Mouse (Mus musculus) hindbrain, embryonic 13.5 days (tissue): Measurements from ENCODE around the gene Gramd4. TPM values are rescaled to one million over a fixed set of nuclear protein-coding genes. Genes with fewer than 3 reads are reported as not detected.
"Not testable (repeated sequence)": the region's sequence is repeated elsewhere in the genome, so short reads cannot be mapped to it uniquely, and the experiment has no call there.

ENCODE experiments used
- ATAC-seq: fragments of 200-750 bp; cut with Nextera tagmentation; 2 replicates; pipeline ENCODE4 v1.8.0; 2017; ENCODE audit warnings: moderate TSS enrichment; ENCODE audit not compliant: low FRiP score
- H3K27ac ChIP-seq: fragments of 300-500 bp; sonication (generic); 2 replicates; pipeline ENCODE4 v1.5.1; 2015; ENCODE audit warnings: inconsistent platforms, mild to moderate bottlenecking, moderate library complexity
- H3K27me3 ChIP-seq: fragments of 300-500 bp; sonication (generic); 2 replicates; pipeline ENCODE4 v1.6.1; 2015; ENCODE audit warnings: mild to moderate bottlenecking, inconsistent platforms
- H3K36me3 ChIP-seq: fragments of 300-500 bp; sonication (generic); 2 replicates; pipeline ENCODE4 v1.6.1; 2015; ENCODE audit warnings: mild to moderate bottlenecking, inconsistent platforms
- H3K4me1 ChIP-seq: fragments of 300-500 bp; sonication (generic); replicated peaks from 2 replicates; pipeline ENCODE4 v1.6.1; 2015; ENCODE audit warnings: inconsistent platforms
- H3K4me2 ChIP-seq: fragments of 300-500 bp; sonication (generic); 2 replicates; pipeline ENCODE4 v1.6.1; 2015; ENCODE audit warnings: inconsistent platforms, mild to moderate bottlenecking, moderate library complexity
- H3K4me3 ChIP-seq: fragments of 300-500 bp; sonication (generic); 2 replicates; pipeline ENCODE4 v1.5.1; 2015; ENCODE audit warnings: mild to moderate bottlenecking, inconsistent platforms
- H3K9ac ChIP-seq: fragments of 300-500 bp; sonication (generic); 2 replicates; pipeline ENCODE4 v1.6.1; 2015; ENCODE audit warnings: mild to moderate bottlenecking, inconsistent platforms
- H3K9me3 ChIP-seq: fragments of 300-500 bp; sonication (generic); 2 replicates; pipeline ENCODE4 v1.6.1; 2016; ENCODE audit warnings: inconsistent platforms
- WGBS: fragments of 180-500 bp; shearing (Covaris S2); methylation state at CpG from one replicate; pipeline ENCODE4 v1.1.7; 2015; 5-methylcytosine and 5-hydroxymethylcytosine counted together
- polyA plus RNA-seq: library from polyadenylated mRNA; unstranded; fragments of >200 nt; fragmentation: Nextera tagmentation; extraction: Ambion mirVana; gene quantifications from 2 replicates; pipeline ENCODE4 v1.2.1, GENCODE M21; 2015

Gene Gramd4
- polyA plus RNA-seq, 1 experiment from 2014 or later, result 36.4 TPM

DNA sequence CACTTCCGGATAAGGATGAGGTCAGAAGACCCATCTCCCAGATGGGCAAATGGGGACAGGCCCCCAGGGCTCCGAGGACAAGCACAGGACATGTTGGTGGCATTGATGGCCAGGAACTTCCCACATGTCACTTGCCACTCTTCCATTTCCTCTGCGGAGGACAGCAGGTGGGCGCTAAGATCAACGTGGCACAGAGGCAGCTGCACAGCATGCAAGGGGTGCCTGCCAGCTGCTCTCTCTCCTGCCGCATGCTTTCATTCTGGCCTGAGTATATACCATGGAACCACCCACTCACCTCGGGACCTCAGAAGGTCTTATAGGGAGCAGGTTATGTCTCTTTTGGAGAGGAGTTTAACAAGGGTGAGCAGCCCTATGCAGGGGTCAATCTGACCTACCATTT lies 87.1 kb downstream of the Gramd4 start:
- WGBS, result 72% methylated on average over 7 of the region's 7 CpGs
- no peak for ATAC-seq
- no peak overlapping the region for H3K27ac ChIP-seq
- no peaks in the 10 kb centered on the region for H3K9me3 ChIP-seq
- H3K27me3 ChIP-seq, result no peaks in the 10 kb centered on the region
- no peaks in the 10 kb centered on the region for H3K4me1 ChIP-seq
- peaks cover 80% of the 10 kb centered on the region for H3K36me3 ChIP-seq
- no peak overlapping the region for H3K4me3 ChIP-seq
- no peak overlapping the region for H3K9ac ChIP-seq
- no peak overlapping the region for H3K4me2 ChIP-seq

DNA sequence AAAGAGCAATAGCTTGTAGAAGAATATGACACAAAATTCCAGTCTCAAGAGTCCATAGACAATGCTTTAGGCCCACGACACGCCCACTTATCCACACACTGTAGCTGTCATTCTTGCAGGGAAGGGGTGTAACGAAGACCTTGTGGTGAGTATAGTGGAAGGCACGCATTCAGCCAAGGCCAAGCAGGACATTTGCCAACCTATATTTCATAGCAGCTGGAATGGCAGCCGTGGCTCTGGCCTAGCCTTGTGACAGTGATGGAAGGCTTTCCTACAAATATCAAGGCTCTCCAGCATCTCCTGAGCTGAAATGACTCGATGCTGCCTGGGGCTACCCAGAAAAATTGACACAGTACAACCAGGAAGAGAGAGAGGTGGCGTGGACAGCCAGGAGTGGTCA lies 87.6 kb downstream of the Gramd4 start:
- H3K4me3 ChIP-seq, result no peak overlapping the region
- no peak overlapping the region for H3K27ac ChIP-seq
- H3K9ac ChIP-seq, result no peak overlapping the region
- no peaks in the 10 kb centered on the region for H3K9me3 ChIP-seq
- no peak overlapping the region for H3K4me2 ChIP-seq
- H3K27me3 ChIP-seq, result no peaks in the 10 kb centered on the region
- ATAC-seq, result no peak
- H3K4me1 ChIP-seq, result no peaks in the 10 kb centered on the region
- WGBS, result 88% methylated on average over 7 of the region's 7 CpGs
- H3K36me3 ChIP-seq, result peaks cover 79% of the 10 kb centered on the region

DNA sequence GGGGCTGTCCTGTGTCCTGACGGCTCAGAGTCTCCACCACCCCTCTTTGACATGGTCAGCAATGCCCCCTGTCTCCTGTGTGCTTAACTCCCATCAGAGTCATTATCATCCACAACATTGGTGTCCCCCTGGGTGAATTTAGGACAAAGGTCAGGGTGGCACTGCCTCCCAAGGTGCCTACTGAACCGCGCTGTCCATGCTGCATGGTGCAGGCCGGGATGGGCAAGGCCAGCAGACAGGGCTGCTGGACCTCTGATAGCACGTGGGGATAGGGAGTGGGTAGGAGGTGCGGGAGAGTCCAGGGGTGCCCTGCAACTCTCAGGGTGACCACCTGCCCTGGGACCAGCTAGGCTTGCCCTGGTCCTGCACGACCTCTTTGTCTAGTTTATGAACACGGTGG lies 89.4 kb downstream of the Gramd4 start:
- Histone ChIP-seq H3K27ac (no peak overlapping the region), H3K36me3 (peaks cover 79% of the 10 kb centered on the region), H3K4me3 (no peak overlapping the region), H3K9ac (no peak overlapping the region), H3K4me1 (no peaks in the 10 kb centered on the region), H3K9me3 (no peaks in the 10 kb centered on the region), H3K27me3 (no peaks in the 10 kb centered on the region), H3K4me2 (no peak overlapping the region)
- 93% methylated on average over 8 of the region's 8 CpGs for WGBS
- no peak for ATAC-seq

DNA sequence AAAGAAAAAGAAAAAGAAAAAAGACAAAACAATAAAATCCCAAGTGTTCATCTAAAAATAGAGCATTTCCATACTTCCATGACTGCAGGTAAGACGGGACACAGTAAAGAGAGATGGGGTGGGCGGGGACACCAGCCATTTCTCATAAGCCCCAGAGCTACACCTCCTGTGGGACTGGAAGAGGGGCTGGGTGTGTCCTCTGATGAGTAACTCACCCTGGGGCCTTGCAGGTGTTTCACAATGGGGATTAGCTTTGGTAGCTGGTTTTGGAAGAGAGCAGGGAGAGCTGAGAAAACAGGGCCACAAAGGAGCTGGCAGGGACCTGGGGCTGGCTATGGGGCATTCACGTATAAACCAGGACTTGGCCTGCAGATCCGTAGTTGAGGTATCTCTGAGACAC lies 93.1 kb downstream of the Gramd4 start:
- Histone ChIP-seq H3K4me3 (no peak overlapping the region), H3K4me2 (no peak overlapping the region), H3K36me3 (peaks cover 81% of the 10 kb centered on the region), H3K9ac (no peak overlapping the region), H3K27me3 (no peaks in the 10 kb centered on the region), H3K9me3 (no peaks in the 10 kb centered on the region), H3K27ac (no peak overlapping the region), H3K4me1 (no peaks in the 10 kb centered on the region)
- WGBS, result 82% methylated on average over 4 of the region's 4 CpGs
- no peak for ATAC-seq

DNA sequence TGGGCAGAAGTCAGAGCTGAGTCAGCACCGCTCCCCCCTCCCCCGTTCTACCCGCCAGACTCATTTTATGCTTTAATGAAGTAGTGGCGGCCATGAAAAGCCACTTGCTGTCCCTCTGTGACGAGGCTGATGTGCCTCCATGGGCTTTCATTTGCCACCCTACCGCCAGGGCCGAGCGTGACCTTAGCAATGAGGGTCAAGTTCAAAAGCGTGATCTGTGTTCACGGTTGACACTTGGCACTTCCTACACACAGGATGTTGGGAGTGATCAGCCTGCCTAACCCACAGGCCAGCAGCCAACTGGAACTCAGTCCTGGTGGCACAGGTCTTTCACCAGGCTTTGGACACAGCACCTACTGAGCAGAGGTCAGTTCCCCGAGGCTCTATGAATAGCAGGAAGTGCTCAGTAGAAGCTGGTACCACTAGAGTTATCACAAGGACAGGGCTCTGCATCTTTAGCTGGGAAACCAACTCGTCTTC lies 96.0 kb downstream of the Gramd4 start:
- 84% methylated on average over 12 of the region's 12 CpGs for WGBS
- H3K36me3 ChIP-seq, result peaks cover 70% of the 10 kb centered on the region
- H3K9me3 ChIP-seq, result no peaks in the 10 kb centered on the region
- no peak overlapping the region for H3K4me2 ChIP-seq
- ATAC-seq, result no peak
- no peak overlapping the region for H3K4me3 ChIP-seq
- no peak overlapping the region for H3K9ac ChIP-seq
- no peaks in the 10 kb centered on the region for H3K27me3 ChIP-seq
- H3K27ac ChIP-seq, result no peak overlapping the region
- H3K4me1 ChIP-seq, result no peaks in the 10 kb centered on the region

DNA sequence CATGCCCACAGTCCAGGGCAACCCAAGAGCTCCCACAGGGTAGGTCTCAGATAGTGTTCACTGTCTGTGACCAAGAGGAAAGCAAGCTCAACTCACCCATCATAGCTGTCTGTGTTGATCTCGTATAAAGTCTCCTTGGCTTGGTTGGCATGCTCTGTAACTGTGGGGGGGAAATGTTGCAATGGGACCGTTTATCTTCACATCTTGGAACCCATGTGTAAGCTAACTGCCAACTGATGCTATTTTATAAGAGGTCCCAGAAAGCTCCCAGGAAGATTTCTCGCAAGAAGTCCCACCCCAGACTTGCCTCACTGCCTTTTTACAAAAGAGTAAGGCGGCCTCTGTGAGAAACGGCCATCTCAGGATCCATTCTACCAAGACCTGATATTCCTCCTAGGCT lies 99.0 kb downstream of the Gramd4 start:
- H3K4me1 ChIP-seq, result no peaks in the 10 kb centered on the region
- no peak overlapping the region for H3K4me2 ChIP-seq
- no peak overlapping the region for H3K4me3 ChIP-seq
- no peak overlapping the region for H3K27ac ChIP-seq
- no peak for ATAC-seq
- peaks cover 55% of the 10 kb centered on the region for H3K36me3 ChIP-seq
- no peaks in the 10 kb centered on the region for H3K27me3 ChIP-seq
- H3K9ac ChIP-seq, result no peak overlapping the region
- WGBS, result 79% methylated on average over 5 of the region's 5 CpGs
- H3K9me3 ChIP-seq, result no peaks in the 10 kb centered on the region

DNA sequence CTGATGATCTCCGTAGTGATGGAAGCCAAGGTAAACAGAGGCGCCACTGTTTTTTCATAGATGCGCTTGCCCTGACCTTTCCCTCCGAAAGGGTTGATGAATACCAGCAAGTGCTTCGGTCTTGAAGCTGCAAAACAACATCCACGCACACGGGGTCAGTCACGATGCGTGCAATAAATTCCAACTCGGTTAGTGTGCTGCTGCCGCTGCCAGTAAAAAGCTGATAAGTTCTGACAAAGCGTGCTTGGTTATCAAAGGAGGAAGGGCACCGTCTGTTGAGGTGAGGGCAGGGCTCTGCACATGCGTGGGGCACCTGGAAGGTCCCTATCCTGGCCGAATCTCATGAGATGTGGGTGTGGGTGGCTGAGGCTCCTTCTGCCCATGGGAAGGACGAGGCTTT lies 101.6 kb downstream of the Gramd4 start:
- H3K4me1 ChIP-seq, result no peaks in the 10 kb centered on the region
- H3K9me3 ChIP-seq, result no peaks in the 10 kb centered on the region
- no peak overlapping the region for H3K4me2 ChIP-seq
- peak overlapping the region; percentile 6; the same call in 1 of the 2 replicates for H3K27ac ChIP-seq
- H3K4me3 ChIP-seq, result no peak overlapping the region
- ATAC-seq, result no peak
- no peak overlapping the region for H3K9ac ChIP-seq
- 80% methylated on average over 16 of the region's 16 CpGs for WGBS
- no peaks in the 10 kb centered on the region for H3K27me3 ChIP-seq
- H3K36me3 ChIP-seq, result peaks cover 51% of the 10 kb centered on the region

DNA sequence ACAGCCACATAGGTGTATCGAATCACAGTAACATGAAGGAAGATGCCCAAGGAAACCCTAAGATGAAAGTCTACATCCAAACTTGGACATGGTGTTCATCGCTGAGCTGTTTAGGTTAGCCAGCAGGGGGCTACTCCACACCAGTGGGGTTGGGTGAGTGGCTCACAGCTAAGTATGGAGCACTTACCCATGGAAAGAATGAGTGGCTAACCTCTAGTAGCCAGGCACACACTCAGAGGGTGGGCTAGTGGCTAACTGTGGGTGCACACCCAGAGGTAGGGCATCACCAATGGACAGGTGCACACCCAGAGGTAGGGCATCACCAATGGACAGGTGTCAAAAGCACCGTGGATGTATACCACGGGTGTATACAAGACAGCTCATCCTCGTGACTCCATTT lies 102.2 kb downstream of the Gramd4 start:
- Histone ChIP-seq H3K9ac (no peak overlapping the region), H3K9me3 (no peaks in the 10 kb centered on the region), H3K4me1 (peaks cover under 1% of the 10 kb centered on the region; the same call in 1 of the 2 replicates), H3K36me3 (peaks cover 49% of the 10 kb centered on the region), H3K27me3 (no peaks in the 10 kb centered on the region), H3K4me3 (no peak overlapping the region), H3K27ac (no peak overlapping the region), H3K4me2 (no peak overlapping the region)
- 87% methylated on average over 5 of the region's 5 CpGs for WGBS
- ATAC-seq, result no peak

DNA sequence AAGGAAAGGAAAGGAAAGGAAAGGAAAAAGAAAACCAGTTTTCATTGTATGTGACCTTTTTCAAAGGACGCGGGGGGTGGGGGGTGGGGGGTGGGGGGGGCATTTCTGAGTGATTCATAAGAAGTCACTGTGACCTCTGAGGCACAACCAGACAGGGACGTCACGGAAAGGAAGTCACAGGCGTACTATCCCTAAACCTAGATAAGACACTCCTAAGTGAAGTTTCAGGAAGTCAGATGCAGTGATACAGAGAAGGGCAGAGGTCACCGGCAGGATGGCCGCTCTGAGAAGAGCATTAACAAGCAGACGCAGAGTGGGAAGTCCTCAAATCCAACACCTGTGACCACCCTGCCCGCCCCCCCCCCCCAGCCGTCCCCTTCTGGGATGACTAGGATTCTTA lies 103.4 kb downstream of the Gramd4 start:
- Histone ChIP-seq H3K27ac (no peak overlapping the region), H3K9me3 (no peaks in the 10 kb centered on the region), H3K27me3 (no peaks in the 10 kb centered on the region), H3K9ac (no peak overlapping the region), H3K4me1 (peaks cover 6% of the 10 kb centered on the region; the same call in 1 of the 2 replicates), H3K4me3 (no peak overlapping the region), H3K36me3 (peaks cover 44% of the 10 kb centered on the region), H3K4me2 (no peak overlapping the region)
- 89% methylated on average over 10 of the region's 10 CpGs for WGBS
- no peak for ATAC-seq

DNA sequence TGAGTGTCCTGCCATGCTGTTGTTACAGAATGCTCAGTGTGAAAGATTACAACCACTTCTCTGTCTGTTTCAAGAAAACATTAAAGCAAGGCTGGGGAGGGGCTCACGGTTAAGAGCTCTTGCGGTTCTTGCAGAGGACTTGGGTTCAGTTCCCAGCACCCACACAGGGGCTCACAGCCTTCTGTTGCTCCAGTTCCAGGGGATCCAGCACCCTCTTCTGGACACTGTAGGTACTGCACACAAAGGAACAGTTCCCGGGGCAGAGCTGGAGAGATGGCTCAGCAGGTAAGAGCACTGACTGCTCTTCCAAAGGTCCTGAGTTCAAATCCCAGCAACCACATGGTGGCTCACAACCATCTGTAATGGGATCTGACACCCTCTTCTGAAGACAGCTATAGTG lies 104.3 kb downstream of the Gramd4 start:
- 99% methylated on average over 3 of the region's 3 CpGs for WGBS
- peaks cover 36% of the 10 kb centered on the region for H3K36me3 ChIP-seq
- H3K27me3 ChIP-seq, H3K9me3 ChIP-seq, H3K9ac ChIP-seq, ATAC-seq, H3K4me3 ChIP-seq, H3K4me1 ChIP-seq, H3K27ac ChIP-seq, H3K4me2 ChIP-seq: not testable (repeated sequence)

DNA sequence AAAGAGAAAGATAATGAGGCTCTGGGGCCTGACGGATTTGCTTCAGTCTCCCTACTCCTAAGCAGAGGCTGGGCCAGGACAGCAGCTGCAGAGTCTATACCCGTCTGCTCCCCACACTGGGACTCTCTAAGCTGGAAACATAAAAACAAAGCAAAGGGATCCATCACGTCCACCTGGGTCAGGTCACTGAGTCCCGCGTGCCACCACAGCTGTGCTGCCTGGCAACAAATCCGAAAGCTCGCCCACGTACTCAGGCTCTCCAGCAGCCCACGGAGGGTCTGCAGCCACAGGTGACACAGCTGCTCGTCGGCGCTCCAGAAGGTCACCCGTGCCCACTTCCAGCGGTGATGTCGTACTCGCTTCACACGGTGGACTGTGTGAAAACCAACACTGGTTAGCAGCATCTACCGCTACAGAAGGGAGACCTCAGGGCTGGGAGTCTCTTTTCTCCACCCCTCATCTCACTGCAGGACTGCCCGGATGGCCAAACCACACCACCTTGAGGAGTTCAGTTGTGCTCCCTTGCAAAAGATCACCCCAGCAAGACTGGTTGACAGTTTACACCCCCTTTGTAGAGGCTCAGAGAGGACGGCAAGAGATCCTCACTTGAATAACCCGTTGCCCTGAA lies 107.3 kb downstream of the Gramd4 start:
- Histone ChIP-seq H3K27me3 (no peaks in the 10 kb centered on the region), H3K27ac (no peak overlapping the region), H3K9ac (no peak overlapping the region), H3K4me3 (no peak overlapping the region), H3K4me2 (no peak overlapping the region), H3K4me1 (peaks cover 22% of the 10 kb centered on the region), H3K9me3 (no peaks in the 10 kb centered on the region), H3K36me3 (peaks cover 29% of the 10 kb centered on the region)
- WGBS, result 77% methylated on average over 21 of the region's 21 CpGs
- no peak for ATAC-seq

DNA sequence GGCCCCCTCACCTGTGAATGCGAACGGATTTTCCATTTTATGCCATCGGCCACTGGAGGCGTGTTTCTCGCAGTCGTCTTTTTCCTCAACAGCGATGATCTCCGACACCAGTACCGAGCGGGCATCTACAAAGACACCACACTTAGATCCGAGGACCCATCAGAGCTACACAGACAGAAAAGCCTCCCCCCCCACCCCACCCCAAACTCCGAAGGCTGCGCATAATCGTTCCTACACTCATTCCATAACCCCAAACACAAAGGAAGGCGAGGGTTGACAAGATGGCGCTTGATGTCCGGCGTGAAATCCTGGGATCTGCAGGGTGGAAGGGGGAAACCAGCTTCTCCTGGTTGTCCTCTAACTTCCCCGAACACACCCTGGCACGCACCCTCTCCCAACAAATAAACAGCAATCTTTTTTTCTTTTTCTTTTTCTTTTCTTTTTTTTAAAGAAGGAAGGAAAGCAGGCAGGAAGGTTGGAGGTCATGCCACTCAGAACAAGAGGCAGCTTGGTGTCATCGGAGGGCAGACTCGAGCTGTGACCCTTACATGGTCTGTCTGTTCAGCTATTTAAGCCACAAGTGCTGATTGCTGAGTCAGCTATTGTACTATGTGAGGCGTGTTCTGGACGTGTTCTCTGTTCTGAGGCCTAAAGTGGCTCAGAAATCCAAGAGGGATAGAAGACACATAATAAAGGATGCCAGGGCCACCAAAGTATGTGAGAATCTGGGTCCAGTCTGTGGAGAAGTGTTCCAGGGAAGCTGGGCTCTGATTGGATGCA lies 108.5 kb downstream of the Gramd4 start:
- peaks cover 26% of the 10 kb centered on the region for H3K4me1 ChIP-seq
- no peak overlapping the region for H3K4me2 ChIP-seq
- WGBS, result 91% methylated on average over 24 of the region's 24 CpGs
- no peaks in the 10 kb centered on the region for H3K27me3 ChIP-seq
- ATAC-seq, result no peak
- H3K4me3 ChIP-seq, result no peak overlapping the region
- H3K9me3 ChIP-seq, result no peaks in the 10 kb centered on the region
- no peak overlapping the region for H3K27ac ChIP-seq
- peaks cover 28% of the 10 kb centered on the region for H3K36me3 ChIP-seq
- H3K9ac ChIP-seq, result no peak overlapping the region
